Mouse (Mus musculus): ENCODE data around the gene Rint1. TPM values are rescaled to one million over a fixed set of nuclear protein-coding genes. Genes with fewer than 3 reads are reported as not detected.
A peak's percentile ranks its signal among the peaks of the same experiment; 100 is the strongest.

Rint1 gene
- 28.9 and 30.0 TPM in 2 replicates for polyA plus RNA-seq (2015; fragmentation: Nextera tagmentation; extraction: Ambion mirVana)

DNA sequence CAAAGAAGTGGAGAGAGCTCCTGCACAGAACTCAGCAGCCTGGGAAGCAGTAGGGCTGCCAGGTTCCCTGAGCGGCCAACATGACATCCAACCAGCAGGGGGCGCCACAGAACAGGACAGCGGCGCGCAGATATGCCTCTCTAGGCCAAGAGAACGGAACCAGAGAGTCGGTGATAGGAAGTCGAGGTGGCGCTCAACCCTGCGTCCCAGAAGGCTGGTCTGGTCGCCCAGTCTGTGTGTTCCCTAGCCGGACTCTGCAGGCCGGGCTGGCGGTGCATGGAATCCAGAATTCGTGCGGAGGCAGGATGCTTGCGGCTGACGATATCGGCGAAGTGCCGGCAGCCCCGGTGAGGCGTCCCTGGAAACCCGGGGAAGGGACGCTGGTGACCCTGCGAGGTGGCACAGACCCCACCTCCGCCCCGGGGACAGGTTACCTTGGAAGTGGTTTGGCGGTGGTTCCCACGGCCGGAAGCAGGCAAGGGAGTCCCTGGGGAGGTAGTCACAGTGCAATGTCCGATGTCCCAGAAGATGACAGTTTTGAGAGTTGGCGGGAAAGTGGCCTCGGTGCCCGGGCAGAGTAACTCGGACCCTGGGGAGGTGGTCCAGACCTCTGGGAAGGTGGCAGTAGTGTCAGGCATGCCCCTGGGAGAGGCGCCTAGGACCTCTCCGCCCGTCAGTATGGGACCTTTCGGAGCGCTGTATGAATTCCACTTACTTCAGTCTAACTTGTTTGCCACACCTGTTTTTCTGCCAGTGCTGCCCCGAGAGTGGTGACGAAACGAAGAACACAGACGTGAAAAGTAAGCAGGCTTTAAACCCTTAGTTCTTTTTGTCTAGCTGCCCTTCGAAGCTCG lies at the start of gene Rint1:
TSS of gene Rint1 (plus strand) at position 176 of the 854 bp plus-strand sequence.
- ATAC-seq (ENCODE audit: low FRiP score, low TSS enrichment): peak; percentile 86
- peak within 1 kb of the TSS; percentile 95 for H3K27ac ChIP-seq (replicated peaks)
- H3K9ac ChIP-seq (ENCODE audit: low read length): peak within 1 kb of the TSS; percentile 94
- 2% methylated on average over 47 of the region's 47 CpGs for WGBS
- peak within 1 kb of the TSS; percentile 92 for H3K4me2 ChIP-seq (replicated peaks; ENCODE audit: low read depth)
- H3K9me3 ChIP-seq (ENCODE audit: control insufficient read depth, low read length): no peaks in the 10 kb centered on the region
- H3K4me3 ChIP-seq (ENCODE audit: low read depth, low read length): peak within 1 kb of the TSS; percentile 96
- DNase-seq (ENCODE audit: low spot score): peak; percentile 95
- H3K36me3 ChIP-seq (ENCODE audit: control insufficient read depth, insufficient read depth, low read length): no peaks in the 10 kb centered on the region; the same call in 1 of the 2 replicates
- no peaks in the 10 kb centered on the region for H3K27me3 ChIP-seq (ENCODE audit: control insufficient read depth, insufficient read depth, low read length)
- TF ChIP-seq CTCF (IDR thresholded peaks at IDR 0.05; ENCODE audit: low read depth) (peak; percentile 99), EP300 (optimal IDR thresholded peaks at IDR 0.05) (peak; percentile 30)
- H3K4me1 ChIP-seq (replicated peaks; ENCODE audit: control insufficient read depth, insufficient read depth): no peaks in the 10 kb centered on the region

DNA sequence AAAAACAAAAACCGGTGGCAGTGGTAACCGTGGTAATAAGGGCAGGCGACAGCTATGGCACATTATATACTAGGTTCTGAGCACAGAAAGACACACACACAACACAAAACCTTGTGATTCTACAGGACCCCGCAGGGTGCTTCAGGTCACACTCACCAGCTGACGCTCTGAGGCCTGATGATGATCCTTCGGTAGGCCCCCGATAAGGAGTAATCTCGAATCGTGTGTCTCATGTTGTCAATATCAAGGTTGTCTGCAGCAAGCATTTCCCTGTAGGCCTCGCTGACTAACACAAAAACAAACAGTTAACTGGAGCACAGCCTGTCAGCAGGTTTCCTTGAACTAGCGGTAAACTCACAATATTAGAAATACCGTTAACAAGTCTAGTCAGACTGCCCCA lies 44.2 kb upstream of the Rint1 start:
- Histone ChIP-seq H3K9ac (ENCODE audit: low read length) (no peak overlapping the region), H3K4me1 (replicated peaks; ENCODE audit: control insufficient read depth, insufficient read depth) (no peaks in the 10 kb centered on the region), H3K27ac (replicated peaks) (no peak overlapping the region), H3K4me3 (ENCODE audit: low read depth, low read length) (no peak overlapping the region), H3K36me3 (ENCODE audit: control insufficient read depth, insufficient read depth, low read length) (peaks cover 18% of the 10 kb centered on the region), H3K4me2 (replicated peaks; ENCODE audit: low read depth) (no peak overlapping the region), H3K9me3 (ENCODE audit: control insufficient read depth, low read length) (no peaks in the 10 kb centered on the region), H3K27me3 (ENCODE audit: control insufficient read depth, insufficient read depth, low read length) (no peaks in the 10 kb centered on the region)
- TF ChIP-seq EP300 (optimal IDR thresholded peaks at IDR 0.05) (no peak), CTCF (IDR thresholded peaks at IDR 0.05; ENCODE audit: low read depth) (no peak)
- ATAC-seq (ENCODE audit: low FRiP score, low TSS enrichment) (no peak), DNase-seq (ENCODE audit: low spot score) (no peak)
- WGBS: 94% methylated on average over 12 of the region's 12 CpGs

DNA sequence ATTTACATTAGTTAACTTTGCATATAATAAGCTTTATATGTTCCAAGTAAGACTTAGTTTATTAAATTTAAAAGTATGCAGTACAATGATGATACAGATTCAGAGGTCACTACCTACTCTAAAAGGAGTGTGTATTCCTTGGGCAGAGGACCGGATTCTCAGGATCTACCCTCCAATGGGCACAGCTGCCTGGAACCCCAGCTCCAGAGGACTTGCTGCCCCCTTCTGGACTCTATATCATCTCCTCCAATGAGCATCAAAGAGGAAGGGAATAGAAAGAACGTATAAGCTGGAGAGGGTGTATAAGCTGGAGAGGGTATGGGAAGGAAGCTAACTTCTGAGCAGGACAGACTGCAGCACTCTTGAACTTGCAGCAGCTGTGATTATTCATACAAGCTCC lies 37.6 kb upstream of the Rint1 start:
- Histone ChIP-seq H3K4me3 (ENCODE audit: low read depth, low read length) (no peak overlapping the region), H3K9ac (ENCODE audit: low read length) (no peak overlapping the region), H3K9me3 (ENCODE audit: control insufficient read depth, low read length) (no peaks in the 10 kb centered on the region), H3K27me3 (ENCODE audit: control insufficient read depth, insufficient read depth, low read length) (no peaks in the 10 kb centered on the region), H3K4me2 (replicated peaks; ENCODE audit: low read depth) (no peak overlapping the region), H3K27ac (replicated peaks) (no peak overlapping the region), H3K4me1 (replicated peaks; ENCODE audit: control insufficient read depth, insufficient read depth) (no peaks in the 10 kb centered on the region), H3K36me3 (ENCODE audit: control insufficient read depth, insufficient read depth, low read length) (peaks cover 7% of the 10 kb centered on the region)
- no peak for ATAC-seq (ENCODE audit: low FRiP score, low TSS enrichment)
- TF ChIP-seq CTCF (IDR thresholded peaks at IDR 0.05; ENCODE audit: low read depth) (peak; percentile 52), EP300 (optimal IDR thresholded peaks at IDR 0.05) (no peak)
- 58% methylated on average over 2 of the region's 2 CpGs for WGBS
- DNase-seq (ENCODE audit: low spot score): no peak

DNA sequence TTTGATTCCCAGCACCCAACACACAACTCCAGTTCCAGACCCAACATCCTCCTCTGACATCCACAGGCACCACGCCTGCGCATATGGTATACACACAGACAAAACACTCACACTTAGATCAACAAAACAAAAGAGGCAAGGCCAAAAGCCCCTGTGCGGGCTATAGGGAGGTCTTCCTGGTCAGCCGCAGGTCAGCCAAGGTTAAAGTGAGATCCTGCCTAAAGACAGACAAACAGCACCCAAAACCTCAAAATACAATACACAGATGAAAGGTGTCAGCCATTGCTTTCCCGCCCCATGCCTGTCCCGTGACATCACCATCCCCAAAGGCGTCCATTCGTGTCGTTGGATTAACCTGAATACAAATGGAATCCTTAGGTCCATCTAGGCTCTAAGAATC lies 31.9 kb upstream of the Rint1 start:
- Histone ChIP-seq H3K36me3 (ENCODE audit: control insufficient read depth, insufficient read depth, low read length) (no peaks in the 10 kb centered on the region; the same call in 1 of the 2 replicates), H3K4me2 (replicated peaks; ENCODE audit: low read depth) (no peak overlapping the region), H3K4me3 (ENCODE audit: low read depth, low read length) (no peak overlapping the region), H3K27ac (replicated peaks) (no peak overlapping the region), H3K4me1 (replicated peaks; ENCODE audit: control insufficient read depth, insufficient read depth) (no peaks in the 10 kb centered on the region), H3K27me3 (ENCODE audit: control insufficient read depth, insufficient read depth, low read length) (no peaks in the 10 kb centered on the region), H3K9me3 (ENCODE audit: control insufficient read depth, low read length) (no peaks in the 10 kb centered on the region), H3K9ac (ENCODE audit: low read length) (no peak overlapping the region)
- WGBS: 92% methylated on average over 9 of the region's 9 CpGs
- DNase-seq (ENCODE audit: low spot score) (no peak), ATAC-seq (ENCODE audit: low FRiP score, low TSS enrichment) (no peak)
- TF ChIP-seq EP300 (optimal IDR thresholded peaks at IDR 0.05): no peak
- no peak for TF ChIP-seq CTCF (IDR thresholded peaks at IDR 0.05; ENCODE audit: low read depth)

DNA sequence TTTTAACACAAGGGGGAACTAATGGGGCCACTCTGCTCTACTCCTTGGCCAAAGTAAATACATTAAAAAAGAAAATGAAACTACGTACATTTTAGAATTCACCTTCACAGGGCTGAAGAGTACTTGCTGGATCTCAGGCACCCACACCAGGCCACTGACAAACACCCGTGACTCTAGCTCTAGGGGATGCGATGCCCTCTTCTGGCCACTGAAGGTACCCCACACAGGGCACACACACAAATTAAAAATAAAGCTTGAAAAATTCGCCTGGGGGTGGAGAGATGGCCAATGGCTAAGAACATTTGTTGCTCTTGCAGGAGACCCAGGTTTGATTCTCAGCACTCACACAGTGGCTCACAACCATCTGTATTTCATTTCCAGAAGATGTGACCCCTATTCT lies 31.1 kb upstream of the Rint1 start:
- WGBS: 91% methylated on average over 4 of the region's 4 CpGs
- no peaks in the 10 kb centered on the region for H3K27me3 ChIP-seq (ENCODE audit: control insufficient read depth, insufficient read depth, low read length)
- DNase-seq (ENCODE audit: low spot score) (no peak), ATAC-seq (ENCODE audit: low FRiP score, low TSS enrichment) (no peak)
- no peak overlapping the region for H3K9ac ChIP-seq (ENCODE audit: low read length)
- no peaks in the 10 kb centered on the region for H3K4me1 ChIP-seq (replicated peaks; ENCODE audit: control insufficient read depth, insufficient read depth)
- H3K36me3 ChIP-seq (ENCODE audit: control insufficient read depth, insufficient read depth, low read length): no peaks in the 10 kb centered on the region
- H3K4me2 ChIP-seq (replicated peaks; ENCODE audit: low read depth): no peak overlapping the region
- H3K27ac ChIP-seq (replicated peaks): no peak overlapping the region
- no peak for TF ChIP-seq EP300 (optimal IDR thresholded peaks at IDR 0.05)
- peak; percentile 13; the same call in 1 of the 2 replicates for TF ChIP-seq CTCF (IDR thresholded peaks at IDR 0.05; ENCODE audit: low read depth)
- H3K4me3 ChIP-seq (ENCODE audit: low read depth, low read length): no peak overlapping the region
- H3K9me3 ChIP-seq (ENCODE audit: control insufficient read depth, low read length): no peaks in the 10 kb centered on the region

DNA sequence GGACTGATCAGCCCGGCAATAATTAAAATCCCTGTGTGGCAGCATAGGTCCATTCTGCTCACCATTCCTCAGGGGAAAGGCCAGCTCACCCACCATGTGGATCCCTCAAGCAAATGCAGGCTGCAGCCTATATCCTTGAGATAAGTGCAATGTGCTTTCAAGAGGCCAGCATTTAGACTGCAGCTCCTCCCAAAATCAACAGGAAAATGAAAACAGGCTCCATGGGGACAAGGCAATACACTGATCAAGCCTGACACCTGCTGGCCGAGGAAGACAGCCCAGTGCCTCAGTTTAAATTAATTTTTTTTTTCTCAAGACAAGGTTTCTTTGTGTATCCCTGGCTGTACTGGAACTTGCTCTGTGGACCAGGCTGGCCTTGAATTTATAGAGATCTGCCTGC lies 28.9 kb upstream of the Rint1 start:
- H3K27me3 ChIP-seq (ENCODE audit: control insufficient read depth, insufficient read depth, low read length): no peaks in the 10 kb centered on the region
- no peak overlapping the region for H3K27ac ChIP-seq (replicated peaks)
- no peak overlapping the region for H3K4me2 ChIP-seq (replicated peaks; ENCODE audit: low read depth)
- DNase-seq (ENCODE audit: low spot score): peak; percentile 64
- 55% methylated on average over 2 of the region's 2 CpGs for WGBS
- H3K4me3 ChIP-seq (ENCODE audit: low read depth, low read length): no peak overlapping the region
- TF ChIP-seq CTCF (IDR thresholded peaks at IDR 0.05; ENCODE audit: low read depth): peak; percentile 78
- no peak for TF ChIP-seq EP300 (optimal IDR thresholded peaks at IDR 0.05)
- no peaks in the 10 kb centered on the region for H3K9me3 ChIP-seq (ENCODE audit: control insufficient read depth, low read length)
- no peaks in the 10 kb centered on the region for H3K36me3 ChIP-seq (ENCODE audit: control insufficient read depth, insufficient read depth, low read length)
- peak; percentile 76 for ATAC-seq (ENCODE audit: low FRiP score, low TSS enrichment)
- H3K9ac ChIP-seq (ENCODE audit: low read length): no peak overlapping the region
- no peaks in the 10 kb centered on the region for H3K4me1 ChIP-seq (replicated peaks; ENCODE audit: control insufficient read depth, insufficient read depth)

All from stomach, postnatal 0 days (tissue).